Mouse (Mus musculus): ENCODE results near the gene Nemp2.

DNA sequence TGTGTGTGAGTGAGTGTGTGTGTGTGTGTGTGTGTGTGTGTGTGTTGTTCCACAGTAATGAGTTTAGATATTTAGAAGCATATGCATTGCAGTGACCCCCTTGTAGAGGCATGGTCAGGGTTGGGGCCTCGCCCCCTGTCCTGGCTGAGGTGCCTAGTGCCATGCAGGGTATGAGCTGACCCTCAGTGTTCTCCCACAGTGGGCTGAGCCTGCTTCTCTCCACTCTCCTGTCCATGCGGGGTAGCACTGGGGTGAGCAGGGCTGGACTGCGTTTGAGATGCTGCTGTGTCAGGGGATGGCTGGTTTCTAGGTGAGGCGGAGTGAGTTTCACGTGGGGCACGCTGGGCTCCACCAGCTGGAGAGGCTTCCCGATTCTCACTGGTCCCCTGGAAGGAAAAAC lies 27.7 kb downstream of the Nemp2 start:
- TF ChIP-seq POLR2A (IDR thresholded peaks at IDR 0.05; ENCODE audit: extremely low read depth, insufficient read depth, low read length) (no peak), CTCF (IDR thresholded peaks at IDR 0.05; ENCODE audit: low read depth, low read length) (no peak)

Data from liver, adult 2 months (tissue).